Mouse (Mus musculus) retina, postnatal 7 days (tissue): ENCODE measurements at regions not wholly inside any gene's neighbourhood (a gene's known extent, or its start where the extent isn't known, plus 50 kb on each side); places are given as distances from the start of the nearest gene placed in this dataset.

ENCODE experiments used
- DNase-seq: peaks from one replicate; pipeline ENCODE4 v3.0.0-alpha.2; 2012; ENCODE audit warnings: low read depth, low spot score

DNA sequence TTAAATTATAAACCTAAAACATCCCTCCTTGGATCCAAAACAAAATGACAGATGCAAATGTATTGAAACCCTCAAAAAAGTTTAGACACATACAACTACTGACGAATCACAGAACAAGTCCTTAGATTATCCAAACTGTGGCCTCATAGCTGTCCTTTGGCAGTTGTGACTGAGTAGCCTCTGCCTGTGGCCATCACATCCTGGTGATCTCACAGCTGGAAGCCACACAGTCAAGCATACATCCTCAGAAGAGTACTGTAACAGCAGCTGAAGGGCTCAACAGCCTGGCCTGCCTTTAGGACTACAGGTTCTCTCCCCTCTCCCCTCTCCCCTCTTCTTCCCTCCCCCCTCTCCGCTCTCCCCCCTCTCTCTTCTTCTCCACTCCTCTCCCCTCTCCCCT is 80.0 kb upstream of the Thbs1 start:
- no peak for DNase-seq

- DNase-seq: no peak
These were observed 78.3 kb upstream of the Thbs1 start for GRCm38 (mm10) chr2:118033377-118033776.

- no peak for DNase-seq
These were observed 77.7 kb upstream of the Thbs1 start for GRCm38 (mm10) chr2:118034026-118034425.

DNA sequence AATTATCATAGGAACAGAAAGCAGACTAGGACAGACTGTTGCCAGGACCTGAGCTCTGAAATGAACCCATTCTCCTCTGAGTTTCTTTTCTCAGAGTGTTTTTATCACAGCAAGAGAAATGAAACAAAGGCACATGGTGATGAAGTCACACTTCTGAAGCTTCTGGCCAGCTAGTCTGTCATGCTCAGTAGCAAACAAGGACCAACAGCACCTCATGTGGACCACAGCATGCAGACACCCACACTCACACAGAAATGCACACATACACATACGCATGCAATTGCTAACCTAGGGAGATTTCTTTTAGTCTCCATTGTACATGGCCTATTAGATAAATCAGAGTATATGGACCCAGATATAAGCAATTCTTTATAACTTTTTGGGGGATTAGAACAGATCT is 76.3 kb upstream of the Thbs1 start:
- DNase-seq: no peak

DNA sequence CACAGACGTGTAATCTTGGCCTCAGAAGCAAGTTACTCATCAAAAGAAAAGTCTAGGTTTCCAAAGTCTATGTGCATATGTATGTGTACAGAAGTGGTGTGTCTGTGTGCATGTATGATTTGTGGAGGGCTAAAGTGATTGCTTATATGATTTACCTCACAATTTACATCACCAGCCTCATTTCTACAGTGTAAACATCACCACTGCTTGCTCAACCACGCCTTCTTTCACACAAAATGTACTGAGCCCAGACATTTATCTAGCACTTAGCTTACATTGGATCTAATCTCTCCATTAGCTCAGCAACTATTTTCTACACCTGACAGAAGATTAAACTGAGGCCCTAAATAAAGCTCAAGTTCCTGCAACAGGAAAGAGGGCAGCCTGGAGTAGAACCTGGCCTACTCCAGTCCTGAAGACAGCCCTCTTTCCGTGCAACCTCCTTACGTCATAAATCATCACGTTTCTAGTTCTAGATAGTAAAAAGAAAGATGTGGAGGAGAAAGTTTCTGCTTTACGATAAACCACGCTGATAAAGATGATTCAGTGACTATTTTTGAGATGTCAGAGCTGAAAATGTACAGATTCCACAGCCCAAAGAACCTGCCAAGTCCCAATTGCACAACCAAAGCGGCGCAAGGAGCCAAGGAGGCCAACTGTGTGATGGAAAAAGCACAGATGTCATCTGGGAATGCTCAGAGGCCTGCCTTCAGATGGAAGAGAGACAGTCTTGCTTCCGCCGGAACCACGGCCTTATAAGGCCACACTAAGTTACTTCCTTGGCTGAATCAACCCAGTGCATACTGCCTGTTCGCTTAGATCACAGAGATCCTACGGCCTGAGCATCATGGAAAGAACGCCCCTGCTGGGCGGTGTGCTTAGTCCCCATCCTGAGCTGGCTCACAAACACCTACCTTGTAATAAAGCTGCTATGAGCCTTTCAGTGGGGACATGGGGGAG is 72.5 kb upstream of the Thbs1 start:
- DNase-seq: no peak

DNA sequence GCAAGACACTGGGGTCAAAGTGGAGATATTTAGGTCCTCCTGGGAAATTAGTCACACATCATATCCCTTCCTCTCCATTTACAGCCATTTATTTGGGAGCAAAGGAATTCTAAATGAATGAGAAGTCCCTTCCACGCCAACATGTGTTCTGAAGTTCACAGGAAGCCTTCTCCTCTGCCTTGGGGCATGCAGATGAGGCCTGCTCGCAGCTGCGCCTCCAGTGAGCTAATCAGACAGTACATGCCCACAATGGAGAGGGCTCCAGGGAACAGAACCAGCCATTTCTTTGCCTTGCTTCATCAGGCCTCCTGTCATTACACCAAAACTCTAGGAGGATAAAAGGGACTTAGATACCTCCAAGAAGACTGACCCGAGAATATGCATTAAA is 71.9 kb upstream of the Thbs1 start:
- no peak for DNase-seq

GRCm38 (mm10) chr2:118042380-118043055 is 69.2 kb upstream of the Thbs1 start:
- DNase-seq: no peak

GRCm38 (mm10) chr2:118044666-118045065 is 67.0 kb upstream of the Thbs1 start:
- no peak for DNase-seq

GRCm38 (mm10) chr2:118050326-118050725 is 61.4 kb upstream of the Thbs1 start:
- no peak for DNase-seq

- no peak for DNase-seq
These were observed 60.1 kb upstream of the Thbs1 start for GRCm38 (mm10) chr2:118051610-118052009.

DNA sequence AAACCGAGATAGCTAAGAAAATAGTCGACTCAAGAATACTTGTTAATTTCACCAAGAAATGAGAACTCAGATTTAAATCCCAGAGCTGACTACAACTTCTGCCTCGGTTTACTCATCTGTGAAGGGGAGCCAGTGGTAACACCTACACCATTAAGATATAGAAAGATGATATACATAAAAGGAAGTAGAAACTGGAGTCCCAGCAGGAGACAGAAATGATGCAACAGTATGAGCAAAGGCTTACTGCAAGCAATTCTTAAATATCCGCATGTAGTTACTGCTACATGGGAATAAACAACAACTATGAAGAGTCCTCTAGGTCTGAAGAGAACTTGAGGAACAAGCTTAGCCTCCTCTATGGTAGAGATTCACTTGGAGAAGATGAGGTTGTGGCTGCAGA is 58.2 kb upstream of the Thbs1 start:
- no peak for DNase-seq

DNA sequence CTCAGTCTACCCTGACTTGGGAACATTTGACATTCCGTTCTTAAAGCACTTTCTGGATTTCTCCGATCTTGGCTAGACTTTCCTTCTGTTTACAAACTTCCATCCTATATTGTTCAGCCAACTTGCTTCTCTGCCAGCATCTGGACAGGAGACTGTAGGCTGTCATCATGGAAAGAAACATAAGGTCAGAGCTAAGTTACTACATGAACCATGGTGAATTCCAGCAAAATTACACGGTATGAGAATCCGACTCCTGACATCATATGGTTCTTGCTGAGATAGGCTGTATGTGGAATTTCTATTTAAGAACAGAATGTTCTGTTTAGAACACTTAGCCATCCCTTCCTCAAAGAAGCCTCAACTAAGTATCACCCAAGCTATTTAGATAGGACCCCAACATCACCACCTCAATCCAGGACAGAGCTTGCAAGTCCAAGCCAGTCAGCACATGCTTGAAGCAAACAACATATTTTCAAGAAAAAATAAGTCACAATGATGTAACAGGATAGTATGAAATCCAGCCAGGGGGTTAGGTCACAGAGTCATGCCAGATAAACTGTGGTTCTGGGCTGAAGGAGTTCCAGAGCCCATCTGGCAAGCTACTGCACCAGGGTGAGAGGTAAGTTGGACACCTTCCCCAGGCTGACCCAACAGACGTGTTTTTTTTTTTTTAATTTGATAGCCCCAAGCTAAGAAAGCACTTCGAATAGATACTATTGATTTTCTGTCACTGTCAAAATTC is 52.9 kb upstream of the Thbs1 start:
- DNase-seq: no peak

- DNase-seq: no peak
These were observed 50.4 kb upstream of the Thbs1 start for GRCm38 (mm10) chr2:118061291-118061690.
